Mouse (Mus musculus): ENCODE results near the gene Tcf12. TPM values are rescaled to one million over a fixed set of nuclear protein-coding genes. Genes with fewer than 3 reads are reported as not detected.

The Tcf12 gene
- polyA plus RNA-seq, 1 experiment from 2014 or later: 143 TPM

DNA sequence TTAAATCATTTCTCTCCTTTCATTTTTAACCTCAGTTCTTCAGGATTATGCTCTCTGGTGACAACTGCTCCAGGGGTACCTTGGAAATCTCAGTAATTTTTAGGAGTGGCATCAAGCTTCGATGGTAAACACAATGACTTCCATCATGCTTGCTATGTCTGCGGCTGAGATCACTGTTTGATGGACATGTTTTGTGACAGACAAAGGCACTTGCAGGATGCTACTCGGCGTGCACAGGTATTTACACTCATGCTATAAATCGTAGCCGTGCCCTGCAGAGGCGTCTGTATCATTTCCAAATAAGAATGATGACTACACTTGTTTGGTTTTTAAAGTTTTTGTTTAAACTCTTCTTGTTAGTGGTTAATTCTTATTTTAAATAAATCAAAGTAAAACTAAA is 248.3 kb downstream of the Tcf12 start:
- Histone ChIP-seq H3K9ac (no peak overlapping the region), H3K27me3 (no peaks in the 10 kb centered on the region), H3K4me3 (no peak overlapping the region), H3K4me2 (no peak overlapping the region), H3K4me1 (no peaks in the 10 kb centered on the region), H3K27ac (no peak overlapping the region), H3K36me3 (peaks cover 40% of the 10 kb centered on the region), H3K9me3 (no peaks in the 10 kb centered on the region)
- WGBS: 82% methylated on average over 7 of the region's 7 CpGs
- no peak for ATAC-seq (ENCODE audit: insufficient number of reproducible peaks, insufficient read depth, low FRiP score, low TSS enrichment, low read depth)

DNA sequence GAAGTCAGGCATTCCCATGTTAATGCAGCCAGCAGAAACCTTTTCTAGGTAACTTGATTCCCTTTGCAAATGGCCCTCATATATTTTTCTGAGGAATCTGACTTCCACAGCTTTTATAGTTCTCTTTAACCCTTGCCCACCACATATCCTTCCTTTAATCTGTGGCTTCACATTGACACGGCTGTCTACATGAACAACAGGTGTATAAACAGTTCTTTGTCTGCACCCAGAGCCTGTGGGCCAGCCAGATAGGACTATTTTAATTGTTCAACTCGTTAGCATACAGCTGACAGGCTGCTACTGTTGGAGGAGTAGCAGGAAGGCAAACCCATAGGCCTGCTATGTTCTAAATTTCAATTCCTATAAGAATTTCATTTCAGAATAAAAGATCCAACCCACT is 250.0 kb downstream of the Tcf12 start:
- Histone ChIP-seq H3K4me3 (no peak overlapping the region), H3K27me3 (no peaks in the 10 kb centered on the region), H3K9me3 (no peaks in the 10 kb centered on the region), H3K4me2 (no peak overlapping the region), H3K36me3 (peaks cover 45% of the 10 kb centered on the region), H3K27ac (no peak overlapping the region), H3K4me1 (no peaks in the 10 kb centered on the region), H3K9ac (no peak overlapping the region)
- WGBS: 46% methylated on average over 2 of the region's 2 CpGs
- no peak for ATAC-seq (ENCODE audit: insufficient number of reproducible peaks, insufficient read depth, low FRiP score, low TSS enrichment, low read depth)

DNA sequence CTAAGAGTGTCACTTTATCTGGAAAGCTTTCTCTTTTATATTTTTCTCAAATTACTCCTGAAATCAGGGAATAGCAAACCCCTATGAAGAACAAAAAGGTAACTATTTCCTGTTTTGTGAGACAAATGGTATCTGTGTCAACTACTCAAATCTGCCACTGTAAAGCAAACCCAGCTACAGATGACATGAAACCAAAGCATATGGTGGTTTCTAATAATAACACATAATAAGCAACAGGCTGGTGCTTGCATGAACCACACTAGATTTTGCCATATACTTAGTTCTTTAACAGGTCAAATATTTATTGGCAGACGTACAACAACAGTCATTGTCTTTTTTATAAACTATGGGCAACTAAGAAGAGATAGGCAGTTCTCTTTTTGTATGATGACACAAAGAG is 253.7 kb downstream of the Tcf12 start:
- no peak for ATAC-seq (ENCODE audit: insufficient number of reproducible peaks, insufficient read depth, low FRiP score, low TSS enrichment, low read depth)
- no peaks in the 10 kb centered on the region for H3K4me1 ChIP-seq
- no peak overlapping the region for H3K27ac ChIP-seq
- no peaks in the 10 kb centered on the region for H3K9me3 ChIP-seq
- H3K36me3 ChIP-seq: peaks cover 64% of the 10 kb centered on the region
- WGBS: 79% methylated on average over 1 of the region's 1 CpGs
- H3K9ac ChIP-seq: no peak overlapping the region
- no peak overlapping the region for H3K4me3 ChIP-seq
- no peak overlapping the region for H3K4me2 ChIP-seq
- no peaks in the 10 kb centered on the region for H3K27me3 ChIP-seq

DNA sequence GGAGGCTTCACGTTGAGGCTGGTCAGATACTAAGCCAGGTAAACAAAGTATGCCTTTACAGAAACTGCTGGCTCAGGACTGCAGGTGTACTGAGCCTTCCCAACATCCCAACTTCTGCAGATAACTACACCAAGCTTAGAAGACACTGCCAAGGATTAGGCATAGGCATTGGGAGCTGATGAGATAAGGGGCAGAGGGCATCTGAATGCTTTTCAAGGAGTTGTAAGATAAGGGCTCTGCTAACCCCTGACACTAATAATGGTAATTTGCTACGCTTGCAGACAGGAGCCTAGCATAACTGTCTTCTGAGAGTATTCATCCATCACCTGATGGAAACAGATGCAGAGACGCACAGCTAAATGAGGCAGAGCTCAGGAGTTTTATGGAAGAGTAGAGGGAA is 257.8 kb downstream of the Tcf12 start:
- Histone ChIP-seq H3K9me3 (no peaks in the 10 kb centered on the region), H3K27me3 (no peaks in the 10 kb centered on the region), H3K9ac (no peak overlapping the region), H3K27ac (no peak overlapping the region), H3K4me2 (no peak overlapping the region), H3K4me3 (no peak overlapping the region), H3K36me3 (peaks cover 88% of the 10 kb centered on the region), H3K4me1 (no peaks in the 10 kb centered on the region)
- no peak for ATAC-seq (ENCODE audit: insufficient number of reproducible peaks, insufficient read depth, low FRiP score, low TSS enrichment, low read depth)
- WGBS: 88% methylated on average over 3 of the region's 3 CpGs

DNA sequence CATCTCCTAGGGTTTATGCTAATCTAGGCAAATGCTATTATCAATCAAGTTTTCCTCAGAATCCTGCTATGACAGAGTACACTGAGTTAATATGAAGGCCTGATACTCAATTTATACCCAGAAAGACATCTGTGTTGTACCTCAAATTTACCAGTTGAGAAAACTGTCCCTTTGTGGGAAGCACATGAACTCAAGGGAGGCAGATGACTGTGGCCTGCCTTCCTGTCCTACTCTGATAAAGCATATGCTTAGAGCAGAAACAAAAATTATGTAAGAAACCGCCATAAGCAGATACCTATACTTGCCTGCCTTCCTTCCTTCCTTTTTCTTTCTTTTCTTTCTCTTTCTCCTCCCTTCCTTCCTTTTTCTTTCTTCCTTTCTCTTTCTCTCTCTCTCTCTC is 261.4 kb downstream of the Tcf12 start:
- Histone ChIP-seq H3K9ac (no peak overlapping the region), H3K36me3 (peaks cover 90% of the 10 kb centered on the region), H3K4me1 (no peaks in the 10 kb centered on the region), H3K9me3 (no peaks in the 10 kb centered on the region), H3K4me3 (no peak overlapping the region), H3K27me3 (no peaks in the 10 kb centered on the region), H3K27ac (no peak overlapping the region), H3K4me2 (no peak overlapping the region)
- no peak for ATAC-seq (ENCODE audit: insufficient number of reproducible peaks, insufficient read depth, low FRiP score, low TSS enrichment, low read depth)
- WGBS: 97% methylated on average over 1 of the region's 1 CpGs

DNA sequence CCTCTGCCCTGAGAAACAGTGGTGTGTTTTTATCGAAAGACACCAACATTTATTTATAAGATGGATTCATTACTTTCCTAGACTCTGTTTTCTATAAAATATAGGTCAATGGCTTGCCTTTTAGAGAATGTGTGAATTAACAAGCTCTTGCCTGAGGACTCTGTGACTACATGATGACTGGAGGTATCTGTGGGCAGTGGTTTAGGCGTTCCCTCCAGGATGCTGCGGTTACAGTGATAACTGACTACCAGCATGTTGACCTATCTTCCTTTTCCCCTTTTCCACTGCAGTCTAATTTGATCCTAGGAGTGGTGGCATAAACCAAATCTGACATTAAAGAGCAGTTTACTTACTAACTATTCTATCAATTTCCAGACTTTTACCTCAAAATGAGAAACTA is 263.3 kb downstream of the Tcf12 start:
- Histone ChIP-seq H3K4me1 (no peaks in the 10 kb centered on the region), H3K9ac (no peak overlapping the region), H3K4me3 (no peak overlapping the region), H3K27ac (no peak overlapping the region), H3K27me3 (no peaks in the 10 kb centered on the region), H3K4me2 (no peak overlapping the region), H3K36me3 (peaks cover 86% of the 10 kb centered on the region), H3K9me3 (no peaks in the 10 kb centered on the region)
- WGBS: 92% methylated on average over 3 of the region's 3 CpGs
- no peak for ATAC-seq (ENCODE audit: insufficient number of reproducible peaks, insufficient read depth, low FRiP score, low TSS enrichment, low read depth)

DNA sequence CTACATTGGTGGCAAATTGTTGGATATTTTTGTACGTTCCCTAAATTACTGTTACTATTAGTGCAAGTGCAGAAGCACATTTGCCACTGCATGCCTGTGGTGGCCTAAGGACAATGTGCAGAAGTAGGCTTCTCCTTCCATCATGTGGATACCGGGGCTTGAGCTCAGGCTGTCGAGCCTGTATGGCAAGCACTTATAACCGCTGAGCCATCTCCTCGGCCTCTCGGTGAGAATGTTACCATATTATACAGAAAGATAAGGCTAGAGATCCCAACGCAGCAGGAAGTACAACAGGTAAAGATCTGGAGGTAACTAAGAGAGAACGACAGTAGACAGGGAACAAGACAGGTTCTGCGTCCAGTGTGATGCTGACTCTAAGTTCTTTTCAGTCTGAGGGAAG is 263.8 kb downstream of the Tcf12 start:
- Histone ChIP-seq H3K4me3 (no peak overlapping the region), H3K4me1 (no peaks in the 10 kb centered on the region), H3K9ac (no peak overlapping the region), H3K27me3 (no peaks in the 10 kb centered on the region), H3K9me3 (no peaks in the 10 kb centered on the region), H3K4me2 (no peak overlapping the region), H3K27ac (no peak overlapping the region), H3K36me3 (peaks cover 86% of the 10 kb centered on the region)
- ATAC-seq (ENCODE audit: insufficient number of reproducible peaks, insufficient read depth, low FRiP score, low TSS enrichment, low read depth): no peak
- 97% methylated on average over 9 of the region's 9 CpGs for WGBS

DNA sequence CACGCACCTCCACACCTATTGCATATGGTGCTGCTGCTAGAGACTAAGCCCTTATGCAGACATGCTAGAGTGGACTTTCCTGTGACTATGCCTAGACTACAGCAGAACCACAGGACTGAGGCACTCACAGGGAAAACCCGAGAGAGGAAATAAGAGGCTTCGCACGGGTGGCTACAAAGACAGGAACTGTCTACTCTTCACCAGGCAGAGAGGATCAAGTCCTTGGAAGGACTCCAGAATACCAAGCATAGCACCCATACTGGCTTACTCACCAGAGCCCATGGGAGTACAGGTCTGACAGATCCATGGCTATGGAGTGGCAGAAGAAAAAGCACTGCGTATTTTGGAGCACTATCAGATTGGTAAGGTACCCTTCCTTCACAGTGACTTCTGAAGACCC is 269.8 kb downstream of the Tcf12 start:
- H3K36me3 ChIP-seq: peaks cover 57% of the 10 kb centered on the region
- no peak overlapping the region for H3K4me2 ChIP-seq
- ATAC-seq (ENCODE audit: insufficient number of reproducible peaks, insufficient read depth, low FRiP score, low TSS enrichment, low read depth): no peak
- no peaks in the 10 kb centered on the region for H3K27me3 ChIP-seq
- 90% methylated on average over 5 of the region's 5 CpGs for WGBS
- no peak overlapping the region for H3K27ac ChIP-seq
- H3K9me3 ChIP-seq: no peaks in the 10 kb centered on the region
- no peak overlapping the region for H3K9ac ChIP-seq
- no peak overlapping the region for H3K4me3 ChIP-seq
- H3K4me1 ChIP-seq: peaks cover 10% of the 10 kb centered on the region

DNA sequence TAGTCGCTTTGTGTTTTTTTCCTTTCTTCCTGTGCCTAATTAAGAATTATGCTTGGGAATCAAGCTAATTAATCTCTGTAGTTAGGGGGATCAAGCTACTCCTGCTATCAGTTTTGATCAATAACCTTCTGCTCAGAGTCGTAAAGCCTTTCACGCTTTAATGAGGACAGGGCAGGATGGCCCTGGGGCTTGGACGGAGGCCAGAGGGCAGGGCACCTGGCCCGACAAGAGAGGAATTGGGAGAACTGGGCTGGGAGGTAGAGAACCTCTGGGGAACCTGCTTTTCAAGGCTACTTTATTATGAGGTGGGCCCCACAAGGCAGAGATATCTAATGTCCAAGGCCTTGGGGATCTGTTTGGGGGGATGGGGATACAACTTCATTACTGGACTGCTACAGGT is 274.3 kb downstream of the Tcf12 start:
- Histone ChIP-seq H3K27ac (no peak overlapping the region), H3K9ac (no peak overlapping the region), H3K4me3 (no peak overlapping the region), H3K36me3 (peaks cover 17% of the 10 kb centered on the region), H3K27me3 (no peaks in the 10 kb centered on the region), H3K9me3 (no peaks in the 10 kb centered on the region), H3K4me1 (peaks cover 11% of the 10 kb centered on the region), H3K4me2 (no peak overlapping the region)
- no peak for ATAC-seq (ENCODE audit: insufficient number of reproducible peaks, insufficient read depth, low FRiP score, low TSS enrichment, low read depth)
- WGBS: 26% methylated on average over 5 of the region's 5 CpGs

DNA sequence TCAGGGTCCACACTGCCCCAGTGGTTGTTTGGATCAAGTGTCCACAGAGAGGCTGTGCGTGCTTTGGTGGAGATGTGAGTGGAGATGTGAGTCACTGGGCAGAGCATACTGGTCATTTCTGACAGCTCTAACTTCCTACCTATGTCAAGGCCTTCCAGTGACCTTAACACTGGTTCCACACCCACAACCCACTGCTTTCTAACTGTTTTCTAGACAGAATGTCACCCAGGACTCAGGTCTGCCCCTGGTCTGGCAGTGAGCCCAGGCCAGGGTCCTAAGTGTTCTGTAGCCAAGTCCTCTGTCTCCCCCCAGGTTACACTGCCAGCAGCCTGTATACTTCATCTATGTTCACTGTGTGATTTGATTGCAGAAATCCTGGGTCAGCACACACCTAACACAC is 275.3 kb downstream of the Tcf12 start:
- no peaks in the 10 kb centered on the region for H3K9me3 ChIP-seq
- no peak overlapping the region for H3K9ac ChIP-seq
- H3K27me3 ChIP-seq: no peaks in the 10 kb centered on the region
- WGBS: 88% methylated on average over 1 of the region's 1 CpGs
- ATAC-seq (ENCODE audit: insufficient number of reproducible peaks, insufficient read depth, low FRiP score, low TSS enrichment, low read depth): no peak
- H3K4me3 ChIP-seq: no peak overlapping the region
- H3K4me1 ChIP-seq: peaks cover 14% of the 10 kb centered on the region
- no peak overlapping the region for H3K27ac ChIP-seq
- no peak overlapping the region for H3K4me2 ChIP-seq
- peaks cover 8% of the 10 kb centered on the region; the same call in 1 of the 2 replicates for H3K36me3 ChIP-seq

DNA sequence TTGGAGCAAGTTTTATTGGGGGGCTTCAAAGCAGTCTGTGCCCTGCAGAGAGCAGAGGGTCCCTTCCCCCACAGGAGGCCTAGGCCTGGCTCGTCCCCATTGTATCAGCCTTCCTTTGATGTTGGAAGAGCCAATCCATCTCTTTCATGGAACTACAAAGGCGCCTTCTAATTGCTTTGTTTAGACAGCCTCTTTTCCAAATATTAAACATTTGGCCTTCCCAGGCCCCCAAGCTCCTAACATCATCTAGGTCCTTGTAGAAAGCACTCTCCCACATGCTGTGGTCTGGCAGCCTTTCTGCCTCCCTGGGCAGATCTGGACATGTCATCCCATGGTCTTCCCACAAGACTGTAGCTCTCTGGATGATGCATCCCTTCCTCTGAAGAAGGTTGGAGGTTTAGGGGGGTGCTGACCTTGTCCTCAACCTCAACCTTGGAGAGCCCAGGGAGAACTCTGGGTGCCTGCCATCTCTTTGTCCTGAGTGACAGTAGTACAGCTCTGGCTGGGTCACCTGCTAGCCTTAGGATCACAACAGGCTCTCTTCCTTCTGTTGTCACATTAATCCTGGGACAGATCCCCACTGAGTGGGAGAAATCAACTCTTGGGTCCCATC is 276.4 kb downstream of the Tcf12 start:
- Histone ChIP-seq H3K36me3 (peaks cover 2% of the 10 kb centered on the region; the same call in 1 of the 2 replicates), H3K4me1 (peaks cover 14% of the 10 kb centered on the region), H3K4me2 (no peak overlapping the region), H3K4me3 (no peak overlapping the region), H3K27ac (no peak overlapping the region), H3K9ac (no peak overlapping the region), H3K9me3 (no peaks in the 10 kb centered on the region), H3K27me3 (no peaks in the 10 kb centered on the region)
- no peak for ATAC-seq (ENCODE audit: insufficient number of reproducible peaks, insufficient read depth, low FRiP score, low TSS enrichment, low read depth)
- 55% methylated on average over 2 of the region's 2 CpGs for WGBS

DNA sequence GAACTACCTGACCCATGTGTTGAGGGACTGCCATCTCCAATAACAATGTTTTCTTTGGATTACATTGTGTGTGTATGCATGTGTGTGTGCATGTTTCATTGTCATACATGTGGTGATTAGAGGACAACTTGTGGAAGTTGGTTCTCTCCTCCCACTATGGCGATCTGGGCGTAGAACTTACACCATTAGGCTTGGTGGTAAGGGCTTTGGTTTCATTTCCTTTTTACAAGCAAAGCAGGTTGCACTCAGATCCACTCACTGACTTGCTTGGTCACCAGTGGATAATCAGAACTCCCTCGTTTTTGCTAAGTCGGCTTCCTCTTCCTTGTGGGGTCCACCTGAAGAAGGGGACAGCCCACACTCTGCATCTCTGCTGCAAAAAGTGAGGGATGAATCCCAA is 277.0 kb downstream of the Tcf12 start:
- H3K27me3 ChIP-seq: no peaks in the 10 kb centered on the region
- no peaks in the 10 kb centered on the region for H3K36me3 ChIP-seq
- no peak overlapping the region for H3K9ac ChIP-seq
- H3K4me3 ChIP-seq: no peak overlapping the region
- no peak for ATAC-seq (ENCODE audit: insufficient number of reproducible peaks, insufficient read depth, low FRiP score, low TSS enrichment, low read depth)
- 92% methylated on average over 4 of the region's 4 CpGs for WGBS
- no peaks in the 10 kb centered on the region for H3K9me3 ChIP-seq
- no peak overlapping the region for H3K4me2 ChIP-seq
- H3K4me1 ChIP-seq: peaks cover 14% of the 10 kb centered on the region
- no peak overlapping the region for H3K27ac ChIP-seq

All from embryonic facial prominence, embryonic 13.5 days (tissue).